Mouse (Mus musculus) MEL (cell line): ENCODE measurements around the gene Cstf1.

Experiments
- BHLHE40 ChIP-seq: IDR thresholded peaks from 2 replicates; pipeline ENCODE4 v1.6.1; 2012; ENCODE audit warnings: low read depth, mild to moderate bottlenecking, inconsistent platforms, low read length, improper control_type of control experiment, borderline replicate concordance
- CHD1 ChIP-seq: IDR thresholded peaks from 2 replicates; pipeline ENCODE4 v1.6.1; 2012; ENCODE audit warnings: low read depth, mild to moderate bottlenecking, inconsistent platforms, low read length, improper control_type of control experiment
- CTCF ChIP-seq, 3 experiments: IDR thresholded peaks in 2 of 3; conservative IDR thresholded peaks in 1 of 3; 2 replicates each; pipeline ENCODE4 v1.5.1; 2011 to 2012; ENCODE audit warnings: low read length in 3 of 3, low read depth in 2 of 3, mild to moderate bottlenecking in 2 of 3, improper control_type of control experiment in 1 of 3, inconsistent platforms in 1 of 3, mixed read lengths in 1 of 3, moderate library complexity in 1 of 3; ENCODE audit not compliant: control insufficient read depth in 1 of 3, insufficient read depth in 1 of 3, poor library complexity in 1 of 3, severe bottlenecking in 1 of 3
- EP300 ChIP-seq, 2 experiments: IDR thresholded peaks; 2 replicates each; pipeline ENCODE4 v1.6.1; 2011; ENCODE audit warnings: improper control_type of control experiment in 2 of 2, low read length in 2 of 2, low read depth in 1 of 2, mild to moderate bottlenecking in 1 of 2
- GATA1 ChIP-seq: IDR thresholded peaks from 2 replicates; pipeline ENCODE4 v1.6.1; 2011; ENCODE audit warnings: low read depth, low read length, improper control_type of control experiment
- ZC3H11A ChIP-seq: IDR thresholded peaks from 2 replicates; pipeline ENCODE4 v1.6.1; 2012; ENCODE audit warnings: low read depth, mild to moderate bottlenecking, inconsistent platforms, low read length, improper control_type of control experiment
- ZKSCAN1 ChIP-seq: IDR thresholded peaks from 2 replicates; pipeline ENCODE4 v1.6.1; 2012; ENCODE audit warnings: low read depth, mild to moderate bottlenecking, inconsistent platforms, low read length, improper control_type of control experiment, moderate library complexity
- ZMIZ1 ChIP-seq: IDR thresholded peaks from 2 replicates; pipeline ENCODE4 v1.6.1; 2012; ENCODE audit warnings: low read depth, mild to moderate bottlenecking, inconsistent platforms, low read length, improper control_type of control experiment, moderate library complexity

DNA sequence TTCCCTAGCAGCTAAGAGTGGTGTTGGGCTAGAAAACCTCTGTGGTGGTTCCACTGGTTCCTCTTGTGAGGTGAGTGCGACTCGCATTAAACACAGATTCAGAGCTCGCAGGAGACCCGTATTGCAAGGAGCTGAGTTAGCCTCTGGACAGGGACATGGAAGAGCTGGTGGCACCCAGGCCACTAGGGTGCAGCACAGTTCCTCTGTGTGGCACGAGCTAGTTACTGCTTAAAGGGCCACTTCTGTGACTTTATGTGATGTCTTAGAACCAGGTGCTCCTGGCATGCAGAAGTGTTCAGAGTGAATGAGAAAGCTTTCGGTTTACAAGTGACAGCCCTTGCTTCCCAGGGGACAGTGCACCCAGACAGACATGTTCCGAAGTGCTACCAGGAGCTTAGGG, 7.9 kb downstream of the Cstf1 start:
- TF ChIP-seq BHLHE40: no peak
- no peak for TF ChIP-seq CHD1
- TF ChIP-seq ZMIZ1: no peak
- TF ChIP-seq ZKSCAN1: no peak
- no peak; the same call in 1 of the 2 replicates for TF ChIP-seq ZC3H11A
- no peak for TF ChIP-seq GATA1
- peak; percentile 47 to 61 (median 60) for TF ChIP-seq CTCF (IDR thresholded peaks at IDR 0.05 in 2 of 3, conservative IDR thresholded peaks at IDR 0.05 in 1 of 3; ENCODE audit: control insufficient read depth in 1 of 3, insufficient read depth in 1 of 3, low read depth in 2 of 3, low read length in 3 of 3, poor library complexity in 1 of 3, severe bottlenecking in 1 of 3)
- TF ChIP-seq EP300 (IDR thresholded peaks at IDR 0.05; ENCODE audit: low read depth in 1 of 2, low read length in 2 of 2): no peak
